Mouse (Mus musculus): ENCODE measurements around the gene Lcmt1. TPM values are rescaled to one million over a fixed set of nuclear protein-coding genes. Genes with fewer than 3 reads are reported as not detected.

The Lcmt1 gene
- polyA plus RNA-seq, 1 experiment from 2014 or later, result 22.3 TPM

- no peak overlapping the region for H3K4me2 ChIP-seq
- ATAC-seq (ENCODE audit: insufficient read depth), result no peak
- no peak overlapping the region for H3K9ac ChIP-seq
- H3K27me3 ChIP-seq, result no peaks in the 10 kb centered on the region
- H3K4me1 ChIP-seq (replicated peaks), result peaks cover 78% of the 10 kb centered on the region
- H3K4me3 ChIP-seq (replicated peaks), result no peak overlapping the region
- H3K9me3 ChIP-seq (replicated peaks), result no peaks in the 10 kb centered on the region
- peaks cover 10% of the 10 kb centered on the region; the same call in 1 of the 2 replicates for H3K36me3 ChIP-seq (replicated peaks)
- no peak overlapping the region for H3K27ac ChIP-seq (replicated peaks)
- 77% methylated on average over 5 of the region's 5 CpGs for WGBS (ENCODE audit: insufficient replicate concordance)
Observed at GRCm38 (mm10) chr7:123360185-123360584, 9.4 kb upstream of the Lcmt1 start.

GRCm38 (mm10) chr7:123361229-123361980, 8.2 kb upstream of the Lcmt1 start:
- Histone ChIP-seq H3K4me1 (replicated peaks) (peaks cover 78% of the 10 kb centered on the region), H3K27me3 (no peaks in the 10 kb centered on the region), H3K27ac (replicated peaks) (no peak overlapping the region), H3K36me3 (replicated peaks) (peaks cover 10% of the 10 kb centered on the region; the same call in 1 of the 2 replicates), H3K9ac (no peak overlapping the region), H3K4me3 (replicated peaks) (no peak overlapping the region), H3K9me3 (replicated peaks) (no peaks in the 10 kb centered on the region), H3K4me2 (no peak overlapping the region)
- ATAC-seq (ENCODE audit: insufficient read depth), result no peak
- WGBS (ENCODE audit: insufficient replicate concordance), result 83% methylated on average over 7 of the region's 7 CpGs

- Histone ChIP-seq H3K27ac (replicated peaks) (no peak overlapping the region), H3K36me3 (replicated peaks) (peaks cover 2% of the 10 kb centered on the region; the same call in 1 of the 2 replicates), H3K9me3 (replicated peaks) (no peaks in the 10 kb centered on the region), H3K4me2 (no peak overlapping the region), H3K4me1 (replicated peaks) (peaks cover 78% of the 10 kb centered on the region), H3K9ac (no peak overlapping the region), H3K27me3 (no peaks in the 10 kb centered on the region), H3K4me3 (replicated peaks) (no peak overlapping the region)
- no peak for ATAC-seq (ENCODE audit: insufficient read depth)
- WGBS (ENCODE audit: insufficient replicate concordance), result 65% methylated on average over 3 of the region's 3 CpGs
Observed at GRCm38 (mm10) chr7:123362806-123363205, 6.8 kb upstream of the Lcmt1 start.

- Histone ChIP-seq H3K4me1 (replicated peaks) (peaks cover 81% of the 10 kb centered on the region), H3K27me3 (no peaks in the 10 kb centered on the region), H3K36me3 (replicated peaks) (peaks cover 2% of the 10 kb centered on the region; the same call in 1 of the 2 replicates), H3K27ac (replicated peaks) (no peak overlapping the region), H3K4me2 (no peak overlapping the region), H3K4me3 (replicated peaks) (no peak overlapping the region), H3K9me3 (replicated peaks) (no peaks in the 10 kb centered on the region), H3K9ac (no peak overlapping the region)
- no peak for ATAC-seq (ENCODE audit: insufficient read depth)
- 88% methylated on average over 8 of the region's 8 CpGs for WGBS (ENCODE audit: insufficient replicate concordance)
Observed at GRCm38 (mm10) chr7:123363971-123364370, 5.6 kb upstream of the Lcmt1 start.

- ATAC-seq (ENCODE audit: insufficient read depth), result no peak
- peaks cover 2% of the 10 kb centered on the region; the same call in 1 of the 2 replicates for H3K36me3 ChIP-seq (replicated peaks)
- peaks cover 78% of the 10 kb centered on the region for H3K4me1 ChIP-seq (replicated peaks)
- 33% methylated on average over 7 of the region's 7 CpGs for WGBS (ENCODE audit: insufficient replicate concordance)
- peak overlapping the region; percentile 10 for H3K4me3 ChIP-seq (replicated peaks)
- peak overlapping the region; percentile 18; the same call in 1 of the 2 replicates for H3K9ac ChIP-seq
- H3K9me3 ChIP-seq (replicated peaks), result no peaks in the 10 kb centered on the region
- H3K27ac ChIP-seq (replicated peaks), result peak overlapping the region; percentile 69
- no peaks in the 10 kb centered on the region for H3K27me3 ChIP-seq
- peak overlapping the region; percentile 88 for H3K4me2 ChIP-seq
Observed at GRCm38 (mm10) chr7:123365876-123366741, 3.5 kb upstream of the Lcmt1 start.

- peak overlapping the region; percentile 69 for H3K27ac ChIP-seq (replicated peaks)
- H3K4me3 ChIP-seq (replicated peaks), result peak overlapping the region; percentile 10
- no peaks in the 10 kb centered on the region for H3K9me3 ChIP-seq (replicated peaks)
- no peak for ATAC-seq (ENCODE audit: insufficient read depth)
- WGBS (ENCODE audit: insufficient replicate concordance), result 68% methylated on average over 8 of the region's 8 CpGs
- peak overlapping the region; percentile 88 for H3K4me2 ChIP-seq
- H3K27me3 ChIP-seq, result no peaks in the 10 kb centered on the region
- H3K9ac ChIP-seq, result no peak overlapping the region
- H3K36me3 ChIP-seq (replicated peaks), result peaks cover 2% of the 10 kb centered on the region; the same call in 1 of the 2 replicates
- H3K4me1 ChIP-seq (replicated peaks), result peaks cover 81% of the 10 kb centered on the region
Observed at GRCm38 (mm10) chr7:123366806-123367205, 2.8 kb upstream of the Lcmt1 start.

- peaks cover 76% of the 10 kb centered on the region for H3K4me1 ChIP-seq (replicated peaks)
- WGBS (ENCODE audit: insufficient replicate concordance), result 70% methylated on average over 16 of the region's 16 CpGs
- 0 out of 2 replicates have a peak overlapping the region, but pooled peaks have one; percentile 3 for H3K9ac ChIP-seq
- no peaks in the 10 kb centered on the region for H3K9me3 ChIP-seq (replicated peaks)
- no peak for ATAC-seq (ENCODE audit: insufficient read depth)
- H3K27me3 ChIP-seq, result no peaks in the 10 kb centered on the region
- H3K4me2 ChIP-seq, result peak overlapping the region; percentile 88
- peak overlapping the region; percentile 95 for H3K4me3 ChIP-seq (replicated peaks)
- peak overlapping the region; percentile 69 for H3K27ac ChIP-seq (replicated peaks)
- H3K36me3 ChIP-seq (replicated peaks), result peaks cover 2% of the 10 kb centered on the region; the same call in 1 of the 2 replicates
Observed at GRCm38 (mm10) chr7:123367218-123368150, 2.1 kb upstream of the Lcmt1 start.

GRCm38 (mm10) chr7:123368187-123368586, 1.4 kb upstream of the Lcmt1 start:
- peaks cover 73% of the 10 kb centered on the region for H3K4me1 ChIP-seq (replicated peaks)
- no peak for ATAC-seq (ENCODE audit: insufficient read depth)
- peaks cover 2% of the 10 kb centered on the region; the same call in 1 of the 2 replicates for H3K36me3 ChIP-seq (replicated peaks)
- 35% methylated on average over 2 of the region's 2 CpGs for WGBS (ENCODE audit: insufficient replicate concordance)
- H3K9me3 ChIP-seq (replicated peaks), result no peaks in the 10 kb centered on the region
- peak overlapping the region; percentile 3; the same call in 1 of the 2 replicates for H3K9ac ChIP-seq
- H3K27me3 ChIP-seq, result no peaks in the 10 kb centered on the region
- peak overlapping the region; percentile 88 for H3K4me2 ChIP-seq
- H3K27ac ChIP-seq (replicated peaks), result no peak overlapping the region; the same call in 1 of the 2 replicates
- peak overlapping the region; percentile 95 for H3K4me3 ChIP-seq (replicated peaks)

- Histone ChIP-seq H3K4me2 (peak overlapping the region; percentile 88), H3K4me1 (replicated peaks) (peaks cover 66% of the 10 kb centered on the region), H3K36me3 (replicated peaks) (peaks cover 2% of the 10 kb centered on the region; the same call in 1 of the 2 replicates), H3K9me3 (replicated peaks) (no peaks in the 10 kb centered on the region), H3K27me3 (no peaks in the 10 kb centered on the region), H3K9ac (peak overlapping the region; percentile 97), H3K4me3 (replicated peaks) (peak overlapping the region; percentile 95), H3K27ac (replicated peaks) (peak overlapping the region; percentile 89)
- ATAC-seq (ENCODE audit: insufficient read depth), result peak; percentile 22
- under 1% methylated on average over 51 of the region's 51 CpGs for WGBS (ENCODE audit: insufficient replicate concordance)
Observed at GRCm38 (mm10) chr7:123368778-123369746, 522 bp upstream of the Lcmt1 start.
